Mouse (Mus musculus) spleen, embryonic (tissue): ENCODE measurements around the gene Gimap5.

Experiments
- CTCF ChIA-PET: fragments of 350-600 bp; sonication (Branson Sonifier 250); formaldehyde crosslinking; loops from one replicate; lab custom pipeline; 2022; lab: Charles Lee

Gimap5 gene

DNA sequence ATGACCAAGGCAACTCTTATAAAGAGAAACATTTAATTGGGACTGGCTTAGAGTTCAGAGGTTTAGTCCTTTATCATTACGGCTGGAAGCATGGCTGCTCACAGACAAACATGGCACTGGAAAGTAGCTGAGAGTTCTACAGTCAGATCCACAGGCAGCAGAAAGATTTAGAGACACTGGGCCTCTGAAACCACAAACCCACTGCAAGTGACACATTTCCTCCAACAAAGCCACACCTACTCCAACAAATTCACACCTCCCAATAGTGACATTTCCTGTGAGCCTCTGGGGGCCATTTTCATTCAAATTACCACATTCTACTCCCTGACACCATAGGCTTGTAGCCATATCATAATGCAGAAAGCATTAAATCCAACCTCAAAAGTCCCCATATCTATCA is 55.9 kb downstream of the Gimap5 start:
- CTCF ChIA-PET: interaction anchor here (0.7 kb wide), 1 partner anchor 44 kb away, joined by 4 read pairs; no protein-coding TSS in a partner anchor

DNA sequence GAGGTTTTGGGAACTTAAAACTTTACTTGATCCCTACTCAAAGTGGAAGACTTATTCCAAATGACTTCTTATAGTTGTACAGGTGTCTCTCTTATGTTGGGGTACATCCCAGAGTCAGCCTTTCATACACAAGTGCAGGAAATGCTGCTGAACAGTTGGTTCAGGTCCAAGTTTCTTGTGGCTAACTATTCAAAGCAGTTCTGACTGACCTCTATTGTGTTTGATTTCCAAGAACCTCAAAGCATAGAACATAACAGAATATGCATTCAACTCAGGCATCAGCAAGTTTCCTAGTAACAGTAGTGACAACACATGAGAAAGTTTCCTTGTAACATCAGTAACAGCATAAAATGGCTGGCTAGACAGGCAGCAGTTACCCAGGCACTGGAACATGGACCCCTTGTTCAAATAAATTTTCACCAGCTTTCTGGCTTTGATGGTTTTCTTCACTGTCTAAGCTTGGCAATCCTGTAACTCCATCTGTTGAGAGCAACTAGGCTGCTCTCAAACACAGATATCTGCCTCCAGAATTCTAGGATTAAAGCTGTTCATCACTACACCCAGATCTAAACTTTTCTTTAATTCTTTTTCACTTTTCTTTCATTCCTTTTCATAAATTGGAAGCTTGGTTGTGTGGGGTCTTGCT is 57.5 kb downstream of the Gimap5 start:
- CTCF ChIA-PET: no interaction called here
